Mouse (Mus musculus) midbrain, embryonic 10.5 days (tissue): ENCODE data around the gene Gm3336. TPM values are rescaled to one million over a fixed set of nuclear protein-coding genes. Genes with fewer than 3 reads are reported as not detected.
A peak's percentile ranks its signal among the peaks of the same experiment; 100 is the strongest.

Experiments used
- DNase-seq: peaks from one replicate; pipeline ENCODE4 v3.0.0-alpha.2; 2017; ENCODE audit warnings: low spot score
- H3K27ac ChIP-seq: fragments of 300-500 bp; sonication (generic); replicated peaks from 2 replicates; pipeline ENCODE4 v1.5.1; 2016; ENCODE audit warnings: mild to moderate bottlenecking
- H3K27me3 ChIP-seq: fragments of 300-500 bp; sonication (generic); 2 replicates; pipeline ENCODE4 v1.6.1; 2016; ENCODE audit warnings: low read depth, mild to moderate bottlenecking; ENCODE audit not compliant: poor library complexity, severe bottlenecking
- H3K36me3 ChIP-seq: fragments of 300-500 bp; sonication (generic); 2 replicates; pipeline ENCODE4 v1.6.1; 2016; ENCODE audit warnings: mild to moderate bottlenecking, moderate library complexity
- H3K4me1 ChIP-seq: fragments of 300-500 bp; sonication (generic); 2 replicates; pipeline ENCODE4 v1.6.1; 2016
- H3K4me3 ChIP-seq: fragments of 300-500 bp; sonication (generic); 2 replicates; pipeline ENCODE4 v1.5.1; 2016; ENCODE audit warnings: mild to moderate bottlenecking, moderate library complexity
- H3K9me3 ChIP-seq: fragments of 300-500 bp; sonication (generic); replicated peaks from 2 replicates; pipeline ENCODE4 v1.6.1; 2016; ENCODE audit warnings: mild to moderate bottlenecking
- WGBS: fragments of 180-500 bp; shearing (Covaris S2); methylation state at CpG from one replicate; pipeline ENCODE4 v1.1.7; 2016; 5-methylcytosine and 5-hydroxymethylcytosine counted together
- polyA plus RNA-seq: library from polyadenylated mRNA; unstranded; fragments of >200 nt; fragmentation: Nextera tagmentation; extraction: Ambion mirVana; gene quantifications from 2 replicates; pipeline ENCODE4 v1.2.1, GENCODE M21; 2016

Gene Gm3336
- polyA plus RNA-seq, 1 experiment from 2014 or later, result not detected

GRCm38 (mm10) chr8:70726721-70727120, 8.4 kb downstream of the Gm3336 start:
- Histone ChIP-seq H3K4me3 (no peak overlapping the region), H3K27ac (no peak overlapping the region), H3K9me3 (no peaks in the 10 kb centered on the region), H3K27me3 (peaks cover 60% of the 10 kb centered on the region), H3K4me1 (peaks cover 14% of the 10 kb centered on the region), H3K36me3 (no peaks in the 10 kb centered on the region)
- WGBS, result 51% methylated on average over 11 of the region's 11 CpGs
- DNase-seq, result no peak

- Histone ChIP-seq H3K27ac (peak overlapping the region; percentile 49; the same call in 1 of the 2 replicates), H3K4me1 (peaks cover 11% of the 10 kb centered on the region), H3K9me3 (no peaks in the 10 kb centered on the region), H3K27me3 (peaks cover 79% of the 10 kb centered on the region), H3K4me3 (peak overlapping the region; percentile 43), H3K36me3 (no peaks in the 10 kb centered on the region)
- 5% methylated on average over 34 of the region's 34 CpGs for WGBS
- no peak for DNase-seq
Observed at GRCm38 (mm10) chr8:70729808-70730475, 11.6 kb downstream of the Gm3336 start.

- DNase-seq, result no peak
- WGBS, result 87% methylated on average over 4 of the region's 4 CpGs
- Histone ChIP-seq H3K9me3 (no peaks in the 10 kb centered on the region), H3K27ac (no peak overlapping the region), H3K4me1 (peaks cover 11% of the 10 kb centered on the region), H3K36me3 (no peaks in the 10 kb centered on the region), H3K27me3 (peaks cover 76% of the 10 kb centered on the region), H3K4me3 (no peak overlapping the region)
Observed at GRCm38 (mm10) chr8:70730956-70731355, 12.6 kb downstream of the Gm3336 start.

DNA sequence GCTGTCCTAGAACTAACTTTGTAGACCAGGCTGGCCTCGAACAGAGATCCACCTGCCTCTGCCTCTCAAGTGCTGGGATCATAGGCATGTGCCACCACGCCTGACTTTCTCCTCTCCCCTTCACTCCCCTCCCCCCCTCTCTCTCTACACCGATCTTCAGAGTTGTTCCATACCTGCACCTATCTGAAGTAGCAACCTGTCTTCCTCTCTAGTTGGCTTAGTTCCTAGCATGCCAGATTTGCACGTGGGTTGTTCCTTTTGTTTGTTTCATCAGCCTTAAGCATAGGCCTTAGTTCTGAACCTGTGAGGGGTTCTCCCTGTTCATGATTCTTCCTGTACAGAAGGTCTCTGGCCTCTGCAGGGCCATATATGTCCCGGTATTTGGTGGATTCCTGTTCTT, 19.4 kb downstream of the Gm3336 start:
- no peaks in the 10 kb centered on the region for H3K36me3 ChIP-seq
- H3K4me1 ChIP-seq, result peaks cover 2% of the 10 kb centered on the region
- peaks cover 51% of the 10 kb centered on the region for H3K27me3 ChIP-seq
- no peak for DNase-seq
- no peak overlapping the region for H3K4me3 ChIP-seq
- H3K9me3 ChIP-seq, result no peaks in the 10 kb centered on the region
- no peak overlapping the region for H3K27ac ChIP-seq
- WGBS, result 70% methylated on average over 5 of the region's 5 CpGs

DNA sequence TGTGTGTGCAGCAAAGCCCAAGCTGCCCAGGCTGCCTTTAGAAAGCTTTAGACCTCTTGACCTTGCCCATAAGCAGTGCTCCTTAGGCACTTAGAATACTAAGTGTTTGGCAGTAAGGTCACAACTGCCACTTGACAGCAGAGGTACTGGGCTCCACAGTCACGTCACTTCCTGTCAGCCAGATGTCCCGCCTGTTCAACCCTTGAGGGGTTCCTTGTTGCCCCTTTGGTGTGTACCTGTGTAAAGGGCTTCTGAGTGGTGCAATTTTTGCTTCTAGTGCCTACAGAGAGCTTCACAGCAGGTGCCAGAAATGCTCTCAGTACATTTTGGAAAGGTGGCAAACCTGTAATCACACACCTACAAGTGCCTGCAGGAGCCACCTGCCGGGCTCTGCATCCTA, 19.9 kb downstream of the Gm3336 start:
- no peak overlapping the region for H3K4me3 ChIP-seq
- H3K9me3 ChIP-seq, result no peaks in the 10 kb centered on the region
- no peak for DNase-seq
- H3K27me3 ChIP-seq, result peaks cover 51% of the 10 kb centered on the region
- WGBS, result 86% methylated on average over 3 of the region's 3 CpGs
- no peaks in the 10 kb centered on the region for H3K36me3 ChIP-seq
- H3K4me1 ChIP-seq, result peaks cover 7% of the 10 kb centered on the region
- H3K27ac ChIP-seq, result no peak overlapping the region

DNA sequence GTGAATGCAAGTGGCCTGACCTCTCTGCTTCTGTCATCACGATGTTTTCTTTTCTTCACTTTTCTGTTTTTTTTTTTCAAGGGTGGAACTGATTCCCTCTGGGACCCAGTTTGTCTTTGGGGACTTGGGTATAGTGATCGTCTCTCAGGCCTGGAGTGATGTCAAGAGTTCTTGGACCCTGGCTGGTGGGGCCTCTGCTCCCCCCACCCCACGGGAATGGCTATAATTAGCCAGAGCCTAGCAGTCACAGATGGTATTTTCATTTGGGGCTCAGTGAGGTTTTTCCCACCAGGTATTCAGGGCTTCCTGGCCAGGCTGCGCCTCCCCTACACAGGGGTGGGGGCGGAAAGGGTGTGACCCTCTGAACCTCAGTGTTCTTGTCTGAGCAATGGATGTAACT, 23.3 kb downstream of the Gm3336 start:
- Histone ChIP-seq H3K27me3 (peaks cover 80% of the 10 kb centered on the region), H3K36me3 (no peaks in the 10 kb centered on the region), H3K9me3 (no peaks in the 10 kb centered on the region), H3K27ac (no peak overlapping the region), H3K4me3 (no peak overlapping the region), H3K4me1 (peaks cover 20% of the 10 kb centered on the region)
- 76% methylated on average over 5 of the region's 5 CpGs for WGBS
- no peak for DNase-seq

GRCm38 (mm10) chr8:70742176-70742575, 23.8 kb downstream of the Gm3336 start:
- no peak for DNase-seq
- Histone ChIP-seq H3K4me1 (peaks cover 20% of the 10 kb centered on the region), H3K27ac (no peak overlapping the region), H3K9me3 (no peaks in the 10 kb centered on the region), H3K36me3 (no peaks in the 10 kb centered on the region), H3K27me3 (peaks cover 82% of the 10 kb centered on the region), H3K4me3 (no peak overlapping the region)
- WGBS, result 82% methylated on average over 11 of the region's 11 CpGs

DNA sequence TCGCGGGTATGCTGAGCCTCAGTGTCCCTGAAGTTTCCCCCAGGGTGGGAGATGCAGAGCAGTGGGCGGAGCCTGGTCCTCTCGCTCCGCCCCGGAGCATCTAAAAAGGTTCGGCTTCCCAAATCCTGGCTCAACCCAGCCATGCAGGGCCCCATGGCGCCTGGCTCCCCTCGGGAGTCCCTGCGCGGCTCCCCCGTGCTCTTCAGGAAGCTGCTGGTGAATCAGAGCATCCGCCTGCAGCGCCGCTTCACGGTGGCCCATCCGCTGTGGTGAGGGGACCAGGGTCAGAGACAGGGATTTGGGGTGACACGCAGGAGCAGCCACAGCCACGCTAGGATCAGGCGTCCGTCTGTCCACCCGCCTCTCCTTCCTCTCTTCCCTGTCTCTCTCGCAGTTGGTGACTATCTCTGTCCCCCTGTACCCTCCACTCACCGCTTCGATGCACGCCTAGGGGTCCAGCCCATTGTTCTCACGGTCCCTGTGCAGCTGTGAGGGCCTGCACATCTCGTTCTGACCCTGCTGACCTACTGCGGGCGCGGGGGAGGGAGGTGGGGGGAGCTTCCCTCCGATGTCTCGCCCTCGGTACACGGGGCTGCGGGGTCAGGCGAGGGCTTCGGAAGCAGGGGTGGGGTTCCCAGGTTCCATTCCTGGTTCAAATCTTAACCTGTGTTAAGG, 24.8 kb downstream of the Gm3336 start:
- Histone ChIP-seq H3K36me3 (no peaks in the 10 kb centered on the region), H3K27ac (peak overlapping the region; percentile 73), H3K9me3 (no peaks in the 10 kb centered on the region), H3K4me1 (peaks cover 20% of the 10 kb centered on the region), H3K4me3 (peak overlapping the region; percentile 50), H3K27me3 (peaks cover 82% of the 10 kb centered on the region)
- DNase-seq, result peak; percentile 41
- WGBS, result 1% methylated on average over 38 of the region's 38 CpGs

DNA sequence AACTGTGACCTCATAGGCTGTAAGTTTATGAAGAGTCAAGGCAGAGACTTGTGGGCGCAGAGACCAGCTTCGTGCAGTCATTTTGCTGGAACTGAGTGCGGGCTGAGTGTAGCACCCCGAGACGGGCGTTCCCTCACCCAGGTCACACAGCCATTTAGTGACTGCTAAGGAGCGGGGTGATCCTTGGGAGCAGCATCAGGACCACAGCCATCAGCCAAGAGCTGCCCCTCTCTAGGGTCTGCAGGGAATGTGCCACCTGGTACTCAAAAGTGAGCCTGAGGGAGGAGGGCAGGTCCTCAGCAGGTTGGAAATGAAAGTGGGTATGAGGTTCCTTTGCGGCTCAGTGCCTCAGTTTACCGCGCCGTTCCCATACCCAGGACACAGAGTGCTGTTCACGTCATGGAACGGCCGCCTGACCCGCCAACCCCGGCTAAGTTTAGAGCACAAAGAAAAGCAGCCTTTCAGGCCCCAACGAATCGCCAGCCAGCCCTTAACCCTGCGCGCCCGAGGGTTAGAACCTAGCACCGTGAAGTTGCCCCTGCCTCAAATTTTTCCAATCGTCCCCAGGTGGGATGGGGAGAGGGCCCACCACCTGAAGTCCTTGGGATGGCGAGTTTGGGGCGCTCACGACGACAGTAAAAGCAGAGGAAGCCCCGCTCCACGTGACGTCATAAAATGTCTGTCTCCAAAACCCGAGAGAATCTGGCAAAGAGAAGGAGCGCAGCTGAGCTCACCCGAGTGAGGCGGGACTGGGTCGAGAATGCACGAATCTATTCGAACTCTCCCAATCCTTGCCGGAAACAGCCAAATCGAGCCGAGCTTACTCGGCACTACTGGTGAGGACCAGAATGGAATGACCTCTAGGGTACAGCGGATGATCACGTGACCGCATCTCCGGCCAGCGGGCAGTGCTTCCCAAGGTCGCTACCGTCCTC, 25.6 kb downstream of the Gm3336 start:
- WGBS, result 4% methylated on average over 48 of the region's 48 CpGs
- no peaks in the 10 kb centered on the region for H3K9me3 ChIP-seq
- peak overlapping the region; percentile 50 for H3K4me3 ChIP-seq
- H3K36me3 ChIP-seq, result no peaks in the 10 kb centered on the region
- H3K4me1 ChIP-seq, result peaks cover 20% of the 10 kb centered on the region
- peak overlapping the region; percentile 73 for H3K27ac ChIP-seq
- H3K27me3 ChIP-seq, result peaks cover 90% of the 10 kb centered on the region
- peak; percentile 58 for DNase-seq

DNA sequence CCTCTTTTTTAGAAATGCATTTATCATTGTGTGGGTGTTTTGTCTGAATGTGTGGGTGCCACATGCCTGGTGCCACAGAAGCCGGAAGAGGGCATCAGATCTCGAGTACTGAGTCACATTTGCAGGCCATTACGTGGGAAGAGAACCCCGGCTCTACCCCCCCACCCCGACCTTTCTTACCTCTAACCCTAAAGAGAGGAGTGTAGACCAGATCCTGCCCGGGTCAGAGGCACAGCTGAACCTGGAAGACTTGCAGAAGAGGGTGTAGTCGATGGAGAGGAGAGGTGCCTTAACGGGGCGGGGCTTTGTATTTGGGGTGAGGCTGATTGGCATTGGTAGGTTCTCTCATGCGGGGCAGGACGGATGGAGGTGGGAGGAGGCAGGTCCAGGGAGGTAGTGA, 26.5 kb downstream of the Gm3336 start:
- Histone ChIP-seq H3K27me3 (peaks cover 96% of the 10 kb centered on the region), H3K36me3 (no peaks in the 10 kb centered on the region), H3K4me3 (no peak overlapping the region), H3K27ac (no peak overlapping the region), H3K4me1 (peaks cover 20% of the 10 kb centered on the region), H3K9me3 (no peaks in the 10 kb centered on the region)
- no peak for DNase-seq
- WGBS, result 55% methylated on average over 11 of the region's 11 CpGs

DNA sequence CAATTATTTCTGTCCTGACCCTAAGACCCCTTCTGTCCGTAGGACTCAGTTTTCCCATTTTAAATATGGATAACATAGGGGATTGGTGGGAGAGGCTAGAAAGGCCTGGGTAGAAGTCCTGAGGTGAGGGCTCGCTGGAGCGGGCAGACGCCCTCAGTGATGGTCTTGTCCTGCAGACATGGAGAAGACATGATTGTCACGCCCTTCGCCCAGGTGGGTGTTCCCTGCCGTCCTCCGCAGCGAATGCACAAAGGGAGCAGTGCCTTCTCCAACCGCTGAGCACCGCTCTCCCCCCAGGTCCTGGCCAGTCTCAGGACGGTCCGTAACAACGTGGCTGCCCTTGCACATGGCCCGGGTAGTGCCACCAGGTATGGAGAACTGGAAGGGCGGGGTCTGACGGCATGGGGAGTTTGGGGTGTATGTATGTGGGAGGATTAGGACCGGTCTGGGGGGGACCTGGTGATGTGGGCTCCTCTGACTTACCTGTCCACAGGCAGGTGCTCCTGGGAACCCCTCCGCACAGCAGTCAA, 27.4 kb downstream of the Gm3336 start:
- Histone ChIP-seq H3K36me3 (no peaks in the 10 kb centered on the region), H3K9me3 (no peaks in the 10 kb centered on the region), H3K27ac (no peak overlapping the region), H3K4me1 (peaks cover 20% of the 10 kb centered on the region), H3K27me3 (peaks cover 87% of the 10 kb centered on the region), H3K4me3 (no peak overlapping the region)
- WGBS, result 59% methylated on average over 19 of the region's 19 CpGs
- no peak for DNase-seq

DNA sequence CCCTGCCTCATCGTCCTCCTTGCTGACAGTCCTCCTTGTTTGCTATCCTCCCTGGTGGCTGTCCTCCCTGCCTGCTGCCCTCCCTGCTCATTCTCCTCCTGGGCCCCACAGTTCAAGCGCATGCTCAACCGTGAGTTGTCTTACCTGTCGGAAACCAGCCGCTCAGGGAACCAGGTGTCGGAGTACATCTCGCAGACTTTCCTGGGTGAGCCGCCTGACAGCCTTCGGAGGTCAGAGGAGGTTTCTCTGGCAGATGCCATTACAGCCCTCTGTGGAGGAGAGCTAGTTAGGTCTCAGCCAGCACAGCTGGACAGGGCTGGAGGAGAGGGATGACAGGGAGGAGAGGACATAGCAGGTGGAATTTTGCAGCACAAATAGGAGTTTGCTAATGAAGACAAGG, 28.3 kb downstream of the Gm3336 start:
- Histone ChIP-seq H3K4me3 (no peak overlapping the region), H3K27me3 (peaks cover 78% of the 10 kb centered on the region), H3K4me1 (peaks cover 20% of the 10 kb centered on the region), H3K27ac (no peak overlapping the region), H3K36me3 (no peaks in the 10 kb centered on the region), H3K9me3 (no peaks in the 10 kb centered on the region)
- WGBS, result 81% methylated on average over 9 of the region's 9 CpGs
- DNase-seq, result no peak
